Mouse (Mus musculus): ENCODE data around the gene Tmem207. TPM values are rescaled to one million over a fixed set of nuclear protein-coding genes. Genes with fewer than 3 reads are reported as not detected.

Gene Tmem207
- polyA plus RNA-seq, 1 experiment, result not detected

- Histone ChIP-seq H3K4me3 (ENCODE audit: insufficient read depth, poor library complexity, severe bottlenecking) (no peak overlapping the region), H3K36me3 (ENCODE audit: control insufficient read depth, insufficient read depth) (no peaks in the 10 kb centered on the region), H3K79me3 (ENCODE audit: low read depth) (no peaks in the 10 kb centered on the region), H3K27me3 (ENCODE audit: control insufficient read depth, insufficient read depth, insufficient read length) (no peaks in the 10 kb centered on the region), H3K79me2 (ENCODE audit: control insufficient read depth, insufficient read depth) (no peaks in the 10 kb centered on the region), H3ac (ENCODE audit: control insufficient read depth, insufficient read length, low read depth) (no peak overlapping the region)
- TF ChIP-seq FOSL1 (IDR thresholded peaks at IDR 0.05; ENCODE audit: insufficient read depth, low read length, poor library complexity, severe bottlenecking) (no peak), CEBPB (IDR thresholded peaks at IDR 0.05; ENCODE audit: low read depth) (no peak), MYOG (IDR thresholded peaks at IDR 0.05; ENCODE audit: control insufficient read depth, extremely low read depth, insufficient read length) (no peak), USF1 (IDR thresholded peaks at IDR 0.05; ENCODE audit: low read depth) (no peak), MAX (IDR thresholded peaks at IDR 0.05) (no peak), MYOD1 (IDR thresholded peaks at IDR 0.05; ENCODE audit: control insufficient read depth, insufficient read length, low read depth) (no peak), CTCF (IDR thresholded peaks at IDR 0.05; ENCODE audit: control insufficient read depth, insufficient read depth, insufficient read length) (no peak)
Observed at GRCm38 (mm10) chr16:26530451-26530850, 3.9 kb upstream of the Tmem207 start.

GRCm38 (mm10) chr16:26527931-26528666 lies 1.5 kb upstream of the Tmem207 start:
- H3K36me3 ChIP-seq (ENCODE audit: control insufficient read depth, insufficient read depth), result no peaks in the 10 kb centered on the region
- H3ac ChIP-seq (ENCODE audit: control insufficient read depth, insufficient read length, low read depth), result no peak overlapping the region
- no peaks in the 10 kb centered on the region for H3K79me2 ChIP-seq (ENCODE audit: control insufficient read depth, insufficient read depth)
- no peak overlapping the region for H3K4me3 ChIP-seq (ENCODE audit: insufficient read depth, poor library complexity, severe bottlenecking)
- no peaks in the 10 kb centered on the region for H3K27me3 ChIP-seq (ENCODE audit: control insufficient read depth, insufficient read depth, insufficient read length)
- TF ChIP-seq USF1 (IDR thresholded peaks at IDR 0.05; ENCODE audit: low read depth), result no peak
- TF ChIP-seq CTCF (IDR thresholded peaks at IDR 0.05; ENCODE audit: control insufficient read depth, insufficient read depth, insufficient read length), result no peak
- TF ChIP-seq FOSL1 (IDR thresholded peaks at IDR 0.05; ENCODE audit: insufficient read depth, low read length, poor library complexity, severe bottlenecking), result no peak
- TF ChIP-seq MAX (IDR thresholded peaks at IDR 0.05), result no peak
- no peak for TF ChIP-seq CEBPB (IDR thresholded peaks at IDR 0.05; ENCODE audit: low read depth)
- TF ChIP-seq MYOG (IDR thresholded peaks at IDR 0.05; ENCODE audit: control insufficient read depth, extremely low read depth, insufficient read length), result no peak
- no peak for TF ChIP-seq MYOD1 (IDR thresholded peaks at IDR 0.05; ENCODE audit: control insufficient read depth, insufficient read length, low read depth)
- no peaks in the 10 kb centered on the region for H3K79me3 ChIP-seq (ENCODE audit: low read depth)

DNA sequence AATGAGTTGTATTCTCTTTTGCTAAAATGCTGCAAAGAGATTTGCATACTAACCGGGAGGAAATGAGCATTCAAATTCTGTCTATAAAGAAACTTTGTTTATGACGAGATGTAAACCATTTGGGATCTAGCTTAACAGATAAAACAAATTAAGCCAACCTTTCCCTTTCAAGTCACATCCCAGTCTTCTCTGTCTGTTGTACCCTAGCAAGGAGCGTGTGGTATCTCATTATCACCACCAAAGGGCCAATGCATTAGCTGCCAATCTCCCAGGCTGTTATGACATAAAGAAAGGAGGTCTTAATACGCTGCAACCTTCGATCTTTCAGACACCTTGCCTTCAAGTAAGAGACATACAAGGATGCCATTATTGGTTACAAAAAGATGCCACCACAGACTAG lies 737 bp downstream of the Tmem207 start:
- no peaks in the 10 kb centered on the region for H3K79me3 ChIP-seq (ENCODE audit: low read depth)
- no peak overlapping the region for H3K4me3 ChIP-seq (ENCODE audit: insufficient read depth, poor library complexity, severe bottlenecking)
- no peaks in the 10 kb centered on the region for H3K79me2 ChIP-seq (ENCODE audit: control insufficient read depth, insufficient read depth)
- H3K36me3 ChIP-seq (ENCODE audit: control insufficient read depth, insufficient read depth), result no peaks in the 10 kb centered on the region
- TF ChIP-seq MYOD1 (IDR thresholded peaks at IDR 0.05; ENCODE audit: control insufficient read depth, insufficient read length, low read depth), result no peak
- TF ChIP-seq FOSL1 (IDR thresholded peaks at IDR 0.05; ENCODE audit: insufficient read depth, low read length, poor library complexity, severe bottlenecking), result no peak
- no peak for TF ChIP-seq CTCF (IDR thresholded peaks at IDR 0.05; ENCODE audit: control insufficient read depth, insufficient read depth, insufficient read length)
- TF ChIP-seq MAX (IDR thresholded peaks at IDR 0.05), result no peak
- TF ChIP-seq CEBPB (IDR thresholded peaks at IDR 0.05; ENCODE audit: low read depth), result no peak
- no peak for TF ChIP-seq MYOG (IDR thresholded peaks at IDR 0.05; ENCODE audit: control insufficient read depth, extremely low read depth, insufficient read length)
- TF ChIP-seq USF1 (IDR thresholded peaks at IDR 0.05; ENCODE audit: low read depth), result no peak
- no peaks in the 10 kb centered on the region for H3K27me3 ChIP-seq (ENCODE audit: control insufficient read depth, insufficient read depth, insufficient read length)
- no peak overlapping the region for H3ac ChIP-seq (ENCODE audit: control insufficient read depth, insufficient read length, low read depth)

DNA sequence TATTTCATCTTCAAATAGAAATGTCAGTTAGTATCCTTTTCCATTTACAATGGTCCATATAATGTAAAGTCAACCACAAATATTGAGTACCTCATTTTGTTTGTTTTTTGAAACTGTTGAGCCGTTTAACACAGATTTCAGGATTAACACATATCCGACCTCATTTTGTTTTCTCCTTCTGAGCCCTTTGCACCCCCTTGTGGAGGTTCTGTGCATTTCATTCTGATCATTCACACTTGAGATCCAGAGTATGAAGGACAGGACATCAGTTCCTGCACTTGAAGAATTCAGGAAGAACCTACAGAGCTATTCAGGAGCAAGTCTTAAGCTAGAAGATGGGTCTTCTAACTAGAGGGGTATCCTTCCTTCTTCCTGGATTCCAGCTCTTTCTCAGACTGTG lies 7.0 kb downstream of the Tmem207 start:
- Histone ChIP-seq H3K79me3 (ENCODE audit: low read depth) (no peaks in the 10 kb centered on the region), H3ac (ENCODE audit: control insufficient read depth, insufficient read length, low read depth) (no peak overlapping the region), H3K27me3 (ENCODE audit: control insufficient read depth, insufficient read depth, insufficient read length) (peaks cover 4% of the 10 kb centered on the region), H3K36me3 (ENCODE audit: control insufficient read depth, insufficient read depth) (no peaks in the 10 kb centered on the region), H3K79me2 (ENCODE audit: control insufficient read depth, insufficient read depth) (no peaks in the 10 kb centered on the region), H3K4me3 (ENCODE audit: insufficient read depth, poor library complexity, severe bottlenecking) (no peak overlapping the region)
- TF ChIP-seq FOSL1 (IDR thresholded peaks at IDR 0.05; ENCODE audit: insufficient read depth, low read length, poor library complexity, severe bottlenecking) (no peak), CEBPB (IDR thresholded peaks at IDR 0.05; ENCODE audit: low read depth) (no peak), MAX (IDR thresholded peaks at IDR 0.05) (no peak), MYOD1 (IDR thresholded peaks at IDR 0.05; ENCODE audit: control insufficient read depth, insufficient read length, low read depth) (no peak), CTCF (IDR thresholded peaks at IDR 0.05; ENCODE audit: control insufficient read depth, insufficient read depth, insufficient read length) (no peak), MYOG (IDR thresholded peaks at IDR 0.05; ENCODE audit: control insufficient read depth, extremely low read depth, insufficient read length) (no peak), USF1 (IDR thresholded peaks at IDR 0.05; ENCODE audit: low read depth) (no peak)

- no peaks in the 10 kb centered on the region for H3K27me3 ChIP-seq (ENCODE audit: control insufficient read depth, insufficient read depth, insufficient read length)
- no peaks in the 10 kb centered on the region for H3K79me2 ChIP-seq (ENCODE audit: control insufficient read depth, insufficient read depth)
- no peak overlapping the region for H3K4me3 ChIP-seq (ENCODE audit: insufficient read depth, poor library complexity, severe bottlenecking)
- H3ac ChIP-seq (ENCODE audit: control insufficient read depth, insufficient read length, low read depth), result no peak overlapping the region
- no peaks in the 10 kb centered on the region for H3K36me3 ChIP-seq (ENCODE audit: control insufficient read depth, insufficient read depth)
- TF ChIP-seq MYOG (IDR thresholded peaks at IDR 0.05; ENCODE audit: control insufficient read depth, extremely low read depth, insufficient read length) (no peak), CTCF (IDR thresholded peaks at IDR 0.05; ENCODE audit: control insufficient read depth, insufficient read depth, insufficient read length) (no peak), MAX (IDR thresholded peaks at IDR 0.05) (no peak), FOSL1 (IDR thresholded peaks at IDR 0.05; ENCODE audit: insufficient read depth, low read length, poor library complexity, severe bottlenecking) (no peak), CEBPB (IDR thresholded peaks at IDR 0.05; ENCODE audit: low read depth) (no peak), MYOD1 (IDR thresholded peaks at IDR 0.05; ENCODE audit: control insufficient read depth, insufficient read length, low read depth) (no peak)
- no peaks in the 10 kb centered on the region for H3K79me3 ChIP-seq (ENCODE audit: low read depth)
Observed at GRCm38 (mm10) chr16:26504961-26505360, 21.6 kb downstream of the Tmem207 start.

Measured in C2C12 (cell line).